In genomic region chr2:149818395-149818794, GRCm38 (mm10) we compare ENCODE assay signal across 21 mouse cellular contexts. TPM values are rescaled to one million over a fixed set of nuclear protein-coding genes. Genes with fewer than 3 reads are reported as not detected.
"Had no signal": no experiment of that assay in that cellular context is flagged by ENCODE, and none has a peak within 500 bp of the region (broad histone marks: within the 10 kb centered on the region; RNA-seq: fewer than 3 reads in every experiment).

No protein-coding gene starts in this region.

- H3K36me3 ChIP-seq: kidney, embryonic 15.5 days; limb, embryonic 12.5 days; limb, embryonic 15.5 days; midbrain, embryonic 13.5 days had no signal

- H3K9me3 ChIP-seq: kidney, embryonic 15.5 days; limb, embryonic 12.5 days; limb, embryonic 15.5 days; midbrain, embryonic 13.5 days had no signal

- H3K4me1 ChIP-seq: kidney, embryonic 15.5 days; limb, embryonic 12.5 days; limb, embryonic 15.5 days; midbrain, embryonic 13.5 days had no signal

- ATAC-seq: liver, postnatal 0 days; lung, postnatal 0 days; midbrain, embryonic 13.5 days had no signal

- DNase-seq: kidney, postnatal 10 days; kidney, postnatal 36 days; left cerebral cortex, postnatal 4 days; liver, postnatal 0 days; lung, embryonic 14.5 days; thymus, adult 2 months; thymus, postnatal 14 days; thymus, postnatal 4 days had no signal

- H3K4me3 ChIP-seq: kidney, embryonic 15.5 days; limb, embryonic 12.5 days; limb, embryonic 15.5 days; midbrain, embryonic 13.5 days had no signal

- H3K9ac ChIP-seq: kidney, embryonic 15.5 days; limb, embryonic 12.5 days; limb, embryonic 15.5 days; liver, embryonic 14.5 days; liver, postnatal 0 days; lung, embryonic 14.5 days; midbrain, embryonic 13.5 days had no signal

- H3K27me3 ChIP-seq: kidney, embryonic 15.5 days; limb, embryonic 12.5 days; limb, embryonic 15.5 days; midbrain, embryonic 13.5 days had no signal

- H3K27ac ChIP-seq: kidney, embryonic 15.5 days; limb, embryonic 12.5 days; limb, embryonic 15.5 days; liver, embryonic 14.5 days; macrophage; midbrain, embryonic 13.5 days; stomach, postnatal 0 days had no signal

- H3K4me2 ChIP-seq: kidney, embryonic 15.5 days; limb, embryonic 12.5 days; limb, embryonic 15.5 days; liver, embryonic 11.5 days; lung, embryonic 14.5 days; midbrain, embryonic 13.5 days had no signal

RNA-seq across cellular contexts. Expression of gene Syndig1, which starts 10.6 kb away (rescaled TPM):
- total RNA-seq: megakaryocyte, adult 5-6 weeks had no signal
- polyA plus RNA-seq: liver, postnatal 0 days; macrophage had no signal

RNA-seq across cellular contexts. Expression of gene C530025M09Rik, which starts 12.6 kb away (rescaled TPM):
- total RNA-seq: megakaryocyte, adult 5-6 weeks; midbrain, postnatal 0 days had no signal
- polyA plus RNA-seq: limb, embryonic 15.5 days; liver, embryonic 11.5 days; liver, embryonic 14.5 days; liver, postnatal 0 days; lung, embryonic 14.5 days; lung, postnatal 0 days; macrophage; neural tube, embryonic 11.5 days; stomach, embryonic 14.5 days; thymus, adult 2 months had no signal
